Mouse (Mus musculus) embryonic facial prominence, embryonic 10.5 days (tissue): Measurements from ENCODE around the gene Nfic. TPM values are rescaled to one million over a fixed set of nuclear protein-coding genes. Genes with fewer than 3 reads are reported as not detected.

Experiments
- DNase-seq: peaks from one replicate; pipeline ENCODE4 v3.0.0-alpha.2; 2017; ENCODE audit warnings: low spot score
- H3K27ac ChIP-seq: fragments of 300-500 bp; sonication (generic); replicated peaks from 2 replicates; pipeline ENCODE4 v1.5.1; 2016; ENCODE audit warnings: mild to moderate bottlenecking
- H3K27me3 ChIP-seq: fragments of 300-500 bp; sonication (generic); replicated peaks from 2 replicates; pipeline ENCODE4 v1.6.1; 2016; ENCODE audit warnings: low read depth, mild to moderate bottlenecking; ENCODE audit not compliant: poor library complexity, severe bottlenecking
- H3K36me3 ChIP-seq: fragments of 300-500 bp; sonication (generic); replicated peaks from 2 replicates; pipeline ENCODE4 v1.6.1; 2016; ENCODE audit warnings: mild to moderate bottlenecking, moderate library complexity
- H3K4me1 ChIP-seq: fragments of 300-500 bp; sonication (generic); 2 replicates; pipeline ENCODE4 v1.6.1; 2016
- H3K4me3 ChIP-seq: fragments of 300-500 bp; sonication (generic); 2 replicates; pipeline ENCODE4 v1.5.1; 2016; ENCODE audit warnings: mild to moderate bottlenecking, moderate library complexity
- H3K9me3 ChIP-seq: fragments of 300-500 bp; sonication (generic); 2 replicates; pipeline ENCODE4 v1.6.1; 2016; ENCODE audit warnings: mild to moderate bottlenecking
- WGBS: fragments of 180-500 bp; shearing (Covaris S2); methylation state at CpG from one replicate; pipeline ENCODE4 v1.1.7; 2016; 5-methylcytosine and 5-hydroxymethylcytosine counted together
- polyA plus RNA-seq: library from polyadenylated mRNA; unstranded; fragments of >200 nt; fragmentation: Nextera tagmentation; extraction: Ambion mirVana; gene quantifications from 2 replicates; pipeline ENCODE4 v1.2.1, GENCODE M21; 2016

Gene Nfic
- polyA plus RNA-seq, 1 experiment from 2014 or later = 20.2 TPM

DNA sequence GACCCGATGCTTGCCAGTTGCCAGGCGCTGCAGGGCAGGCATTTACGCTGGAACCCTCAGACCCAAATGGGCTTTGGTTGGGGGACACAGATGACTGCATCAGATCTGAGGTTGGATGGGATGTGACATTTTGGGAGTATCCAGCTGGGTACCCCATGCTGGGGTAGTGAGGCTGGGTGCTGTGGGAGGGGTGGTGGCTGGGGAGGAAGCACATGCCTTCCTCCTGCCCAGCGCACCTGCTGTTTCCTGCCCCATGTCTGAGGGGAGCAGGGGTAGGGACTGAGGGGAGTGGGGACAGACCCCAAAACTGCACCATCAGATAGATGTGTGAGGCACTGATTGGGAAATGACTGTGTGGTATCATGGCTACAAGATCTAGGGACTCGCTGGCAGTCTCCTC is 58.7 kb downstream of the Nfic start:
- H3K36me3 ChIP-seq = peaks cover 17% of the 10 kb centered on the region
- WGBS = 59% methylated on average over 5 of the region's 5 CpGs
- no peaks in the 10 kb centered on the region for H3K9me3 ChIP-seq
- H3K27me3 ChIP-seq = peaks cover 55% of the 10 kb centered on the region
- peaks cover 54% of the 10 kb centered on the region for H3K4me1 ChIP-seq
- no peak overlapping the region for H3K27ac ChIP-seq
- H3K4me3 ChIP-seq = no peak overlapping the region
- DNase-seq = no peak

DNA sequence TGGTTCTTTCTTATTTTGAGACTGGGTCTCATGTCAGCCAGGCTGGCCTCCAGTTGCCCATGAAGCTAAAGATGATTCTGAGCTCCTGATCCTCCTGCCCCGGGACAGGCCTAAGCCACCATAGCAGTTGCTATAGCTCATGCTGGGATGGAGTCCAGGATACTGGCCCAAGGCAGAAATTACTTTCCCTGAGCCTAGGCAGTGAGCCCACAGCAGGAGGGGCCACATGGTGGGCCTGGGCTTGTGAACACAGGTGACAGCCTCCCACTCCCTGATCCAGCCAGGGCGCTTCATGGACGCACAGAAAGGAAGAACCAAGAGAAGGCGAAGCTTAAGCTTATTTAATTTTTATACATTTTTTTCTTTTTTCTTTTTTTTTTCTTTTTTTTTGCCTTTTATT is 59.6 kb downstream of the Nfic start:
- H3K4me1 ChIP-seq = peaks cover 46% of the 10 kb centered on the region
- no peaks in the 10 kb centered on the region for H3K9me3 ChIP-seq
- H3K27ac ChIP-seq = no peak overlapping the region; the same call in 1 of the 2 replicates
- H3K4me3 ChIP-seq = no peak overlapping the region
- DNase-seq = no peak
- WGBS = 90% methylated on average over 4 of the region's 4 CpGs
- H3K36me3 ChIP-seq = peaks cover 23% of the 10 kb centered on the region
- peaks cover 46% of the 10 kb centered on the region for H3K27me3 ChIP-seq

DNA sequence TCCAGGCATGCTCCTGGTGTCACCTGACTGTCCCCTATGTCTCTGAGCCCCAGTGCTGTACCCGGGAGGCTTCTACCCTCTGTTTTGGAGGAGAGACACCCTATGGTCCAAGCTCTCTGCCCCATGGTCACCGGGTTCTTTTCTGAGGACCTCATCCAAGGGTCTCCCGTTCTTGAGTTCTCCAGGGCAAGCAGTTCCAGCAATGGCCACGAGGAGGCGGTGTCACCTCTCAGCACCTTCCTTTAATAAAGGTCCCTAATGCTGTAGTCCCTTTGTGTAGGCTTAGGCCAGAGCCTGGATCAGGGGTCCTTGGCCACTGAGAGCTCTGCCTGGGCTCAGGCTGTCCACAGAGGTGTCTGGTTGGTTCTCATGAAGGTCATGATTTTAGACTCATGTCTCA is 60.3 kb downstream of the Nfic start:
- peaks cover 39% of the 10 kb centered on the region for H3K27me3 ChIP-seq
- peak; percentile 82 for DNase-seq
- peaks cover 25% of the 10 kb centered on the region for H3K36me3 ChIP-seq
- WGBS = 14% methylated on average over 5 of the region's 5 CpGs
- H3K27ac ChIP-seq = no peak overlapping the region
- no peak overlapping the region for H3K4me3 ChIP-seq
- H3K9me3 ChIP-seq = no peaks in the 10 kb centered on the region
- H3K4me1 ChIP-seq = peaks cover 38% of the 10 kb centered on the region

DNA sequence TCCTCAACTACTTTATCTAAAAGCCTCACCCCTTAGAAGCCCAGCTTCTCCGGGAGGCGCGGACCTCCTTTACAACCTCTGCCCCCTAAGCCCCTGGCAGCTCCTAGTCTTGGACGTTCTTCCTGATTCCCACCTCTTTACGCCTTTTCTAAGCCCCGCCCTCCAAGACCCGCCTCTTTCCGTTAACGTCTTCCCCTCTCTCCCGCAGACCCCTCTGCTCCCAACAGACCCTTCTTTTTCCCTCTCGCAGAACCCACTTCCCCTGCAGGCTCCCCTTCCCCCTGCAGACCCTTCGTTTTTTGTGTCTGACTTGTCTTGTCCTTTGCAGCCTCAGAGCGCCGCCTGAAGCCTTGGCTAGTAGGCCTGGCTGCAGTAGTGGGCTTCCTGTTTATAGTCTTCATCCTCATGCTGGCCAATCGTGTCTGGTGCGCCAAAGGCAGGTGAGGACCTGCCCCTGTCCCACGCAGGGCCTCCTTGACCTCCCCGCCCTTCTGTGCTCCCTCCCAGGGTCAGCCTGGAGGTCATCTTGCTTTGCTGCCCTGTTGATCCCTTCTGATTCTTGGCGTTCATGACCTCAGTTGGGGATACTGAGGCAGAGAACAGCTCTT is 61.9 kb downstream of the Nfic start:
- Histone ChIP-seq H3K36me3 (peaks cover 20% of the 10 kb centered on the region), H3K4me1 (peaks cover 39% of the 10 kb centered on the region), H3K27ac (peak overlapping the region; percentile 68), H3K9me3 (no peaks in the 10 kb centered on the region), H3K4me3 (peak overlapping the region; percentile 53), H3K27me3 (peaks cover 28% of the 10 kb centered on the region)
- no peak for DNase-seq
- WGBS = 5% methylated on average over 19 of the region's 19 CpGs

DNA sequence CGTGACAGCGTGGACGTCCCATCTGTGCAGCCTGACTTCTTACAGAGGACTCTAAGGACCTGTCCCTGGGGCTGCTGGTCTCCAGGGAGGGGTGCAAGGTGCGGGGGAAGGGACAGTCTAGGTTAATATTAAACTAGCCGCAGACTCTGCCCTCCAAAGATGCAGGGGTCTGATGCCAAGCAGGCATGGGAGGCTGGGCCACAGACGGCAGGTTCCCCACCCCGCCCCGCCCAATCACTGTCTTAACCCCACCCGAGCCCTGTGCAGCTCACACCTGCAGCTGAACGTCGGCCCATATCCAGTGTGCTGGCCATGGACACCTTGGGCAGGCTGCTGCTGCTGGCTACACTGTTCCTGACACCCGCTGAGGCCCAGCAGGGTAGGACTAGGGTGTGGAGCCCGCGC is 62.7 kb downstream of the Nfic start, which contains the start of gene Smim24:
Smim24 (plus strand) TSS at position 271 of the 405 bp plus-strand sequence.
- 64% methylated on average over 14 of the region's 14 CpGs for WGBS

DNA sequence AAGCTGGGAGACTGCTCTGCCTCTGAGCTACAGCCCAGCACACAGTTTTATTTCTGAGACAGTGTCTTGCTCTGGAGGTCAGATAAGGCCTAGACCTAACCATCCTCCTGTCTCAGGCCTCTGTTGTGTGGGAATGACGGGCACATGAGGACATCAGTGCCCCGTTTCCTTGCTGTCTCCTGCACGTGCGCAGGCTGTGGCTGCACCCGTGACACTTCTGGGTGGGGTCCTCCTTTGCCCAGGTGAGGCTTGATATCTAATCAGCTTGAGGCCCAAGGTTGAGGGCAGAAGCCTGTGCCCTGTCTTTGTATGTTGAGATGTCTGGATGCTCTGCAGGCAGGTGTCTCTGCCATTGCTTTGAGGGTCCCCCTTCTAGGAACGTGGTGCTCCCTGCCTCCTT is 63.2 kb downstream of the Nfic start:
- WGBS = 94% methylated on average over 6 of the region's 6 CpGs
- Histone ChIP-seq H3K4me1 (peaks cover 36% of the 10 kb centered on the region), H3K4me3 (peak overlapping the region; percentile 2; the same call in 1 of the 2 replicates), H3K36me3 (peaks cover 33% of the 10 kb centered on the region), H3K27me3 (peaks cover 16% of the 10 kb centered on the region; the same call in 1 of the 2 replicates), H3K9me3 (no peaks in the 10 kb centered on the region), H3K27ac (peak overlapping the region; percentile 68; the same call in 1 of the 2 replicates)
- no peak for DNase-seq

More for the DNA sequence above, 62.7 kb downstream of the Nfic start, which contains the start of gene Smim24:
- H3K9me3 ChIP-seq = no peaks in the 10 kb centered on the region
- peaks cover 21% of the 10 kb centered on the region for H3K27me3 ChIP-seq
- peaks cover 39% of the 10 kb centered on the region for H3K4me1 ChIP-seq
- peak within 1 kb of the TSS; percentile 68 for H3K27ac ChIP-seq
- no peak for DNase-seq
- H3K36me3 ChIP-seq = peaks cover 28% of the 10 kb centered on the region
- peak within 1 kb of the TSS; percentile 53 for H3K4me3 ChIP-seq

DNA sequence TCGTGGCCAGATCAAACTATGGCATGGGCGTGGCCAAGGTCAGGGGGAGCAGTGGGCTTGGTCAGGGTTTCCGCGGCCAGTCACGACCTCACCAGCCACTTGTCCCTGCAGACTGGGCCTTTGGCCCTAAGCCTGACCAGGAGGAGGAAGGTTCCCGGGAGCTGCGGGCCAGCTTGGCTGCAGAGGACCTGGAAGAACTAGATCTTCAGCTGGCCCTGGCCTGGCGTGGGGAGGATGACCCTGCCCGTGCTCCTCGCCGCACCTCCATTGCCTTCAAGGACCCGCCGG is 64.8 kb downstream of the Nfic start:
- no peak for DNase-seq
- peaks cover 50% of the 10 kb centered on the region for H3K36me3 ChIP-seq
- H3K27ac ChIP-seq = no peak overlapping the region
- 88% methylated on average over 13 of the region's 13 CpGs for WGBS
- H3K4me1 ChIP-seq = peaks cover 36% of the 10 kb centered on the region
- H3K4me3 ChIP-seq = no peak overlapping the region
- 0 out of 2 replicates have a peak, but pooled peaks cover 8% of the 10 kb centered on the region for H3K27me3 ChIP-seq
- H3K9me3 ChIP-seq = no peaks in the 10 kb centered on the region

DNA sequence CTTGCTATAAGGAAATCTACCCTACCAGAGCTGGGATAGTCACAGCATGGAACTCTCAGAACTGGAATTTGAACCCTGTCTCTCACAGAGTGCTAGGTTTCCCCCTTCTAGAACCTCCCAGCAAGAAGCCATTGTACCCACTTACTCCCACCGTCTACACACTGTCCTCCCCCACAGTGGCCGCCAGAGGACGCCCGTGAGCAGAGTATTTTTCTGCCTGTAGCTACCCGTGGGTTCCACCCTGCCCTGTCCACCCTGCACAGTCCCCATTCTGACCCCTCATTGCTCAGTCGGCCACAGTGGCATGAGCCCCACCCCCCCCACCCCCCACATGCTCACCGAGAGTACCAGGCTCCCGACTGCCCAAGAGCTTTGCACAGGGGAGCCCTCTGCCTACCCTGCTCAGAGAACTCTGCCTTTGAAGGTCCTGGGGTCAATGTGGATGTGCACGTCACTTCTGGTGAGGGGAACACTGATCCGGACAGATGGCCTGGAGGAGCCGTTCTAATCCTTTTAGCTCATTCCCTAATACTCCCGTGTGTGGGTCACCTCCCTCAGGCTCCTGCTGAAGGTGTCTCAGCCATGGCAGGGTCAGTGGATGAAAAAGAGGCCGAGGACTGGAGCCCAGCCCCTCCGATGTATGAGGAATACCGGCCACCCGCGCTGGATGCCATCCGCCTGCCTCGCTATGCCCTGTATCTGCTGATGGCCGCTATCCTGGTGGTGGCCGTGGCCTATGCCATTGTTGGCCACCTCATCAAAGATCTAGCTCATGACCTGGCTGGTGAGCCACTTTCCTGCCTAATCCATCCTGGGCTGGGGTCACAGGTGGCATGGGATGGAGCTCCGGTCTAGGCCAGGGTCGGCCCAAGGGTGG is 65.4 kb downstream of the Nfic start:
- peak; percentile 79 for DNase-seq
- Histone ChIP-seq H3K4me3 (no peak overlapping the region), H3K27me3 (0 out of 2 replicates have a peak, but pooled peaks cover 8% of the 10 kb centered on the region), H3K9me3 (no peaks in the 10 kb centered on the region), H3K36me3 (peaks cover 51% of the 10 kb centered on the region), H3K27ac (peak overlapping the region; percentile 49; the same call in 1 of the 2 replicates), H3K4me1 (peaks cover 41% of the 10 kb centered on the region)
- 61% methylated on average over 23 of the region's 23 CpGs for WGBS

DNA sequence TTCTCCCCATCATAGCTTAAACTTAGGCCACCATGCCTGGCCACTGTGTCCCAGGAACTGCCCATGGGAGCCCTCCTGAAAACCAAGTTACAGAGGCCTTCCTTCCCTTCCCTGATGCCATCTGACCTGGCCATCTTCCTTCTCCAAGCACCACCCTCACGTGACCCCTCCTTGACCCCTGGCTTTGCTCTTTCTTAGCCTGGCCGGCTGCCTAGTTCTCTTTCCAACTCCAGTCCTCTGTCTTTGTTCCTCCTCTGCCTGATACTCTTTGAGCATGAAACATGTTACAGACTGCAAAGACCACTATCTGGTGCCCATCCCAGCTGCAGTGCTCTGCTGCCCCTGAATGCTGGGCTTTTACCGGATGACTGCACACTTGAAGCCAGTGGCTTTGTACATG is 66.1 kb downstream of the Nfic start:
- H3K4me3 ChIP-seq = no peak overlapping the region
- H3K9me3 ChIP-seq = no peaks in the 10 kb centered on the region
- H3K27ac ChIP-seq = peak overlapping the region; percentile 36; the same call in 1 of the 2 replicates
- 60% methylated on average over 3 of the region's 3 CpGs for WGBS
- H3K4me1 ChIP-seq = peaks cover 46% of the 10 kb centered on the region
- DNase-seq = no peak
- peaks cover 51% of the 10 kb centered on the region for H3K36me3 ChIP-seq
- H3K27me3 ChIP-seq = 0 out of 2 replicates have a peak, but pooled peaks cover 8% of the 10 kb centered on the region

DNA sequence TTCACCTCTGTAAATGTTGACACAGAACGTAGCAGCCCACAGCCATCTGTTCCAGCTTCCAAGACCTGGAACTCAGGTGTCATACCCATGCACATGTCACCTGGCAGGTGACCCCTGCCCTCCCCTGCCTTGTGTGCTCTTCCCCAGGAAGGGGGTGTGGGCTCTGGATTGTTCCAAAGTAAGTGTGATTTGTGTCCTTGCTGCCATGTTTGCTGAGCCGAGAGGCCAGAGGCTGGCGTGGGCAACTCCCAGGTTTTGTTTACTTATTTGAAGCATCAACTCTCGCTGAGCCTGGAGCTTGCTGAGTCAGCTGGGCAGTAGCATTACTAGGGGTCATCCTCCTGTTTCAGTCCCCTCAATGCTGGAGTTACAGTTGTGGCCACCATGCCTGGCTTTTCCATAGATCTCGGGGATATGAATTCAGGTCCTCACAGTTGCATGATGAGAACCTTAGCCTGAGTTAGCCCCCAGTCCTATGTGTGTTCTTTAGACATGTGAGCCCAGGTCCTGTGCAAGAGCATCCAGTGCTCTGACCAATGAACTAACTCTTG is 66.9 kb downstream of the Nfic start, which contains the start of gene Gm48552:
Gm48552 (plus strand) TSS at position 501 of the 551 bp plus-strand sequence.
- Histone ChIP-seq H3K4me1 (peaks cover 39% of the 10 kb centered on the region), H3K36me3 (peaks cover 51% of the 10 kb centered on the region), H3K27ac (peak within 1 kb of the TSS; percentile 49; the same call in 1 of the 2 replicates), H3K27me3 (0 out of 2 replicates have a peak, but pooled peaks cover 3% of the 10 kb centered on the region), H3K9me3 (no peaks in the 10 kb centered on the region), H3K4me3 (no peak within 1 kb of the TSS)
- whole genome bisulfite sequencing = 90% methylated on average over 5 of the region's 5 CpGs
- DNase-seq = no peak

DNA sequence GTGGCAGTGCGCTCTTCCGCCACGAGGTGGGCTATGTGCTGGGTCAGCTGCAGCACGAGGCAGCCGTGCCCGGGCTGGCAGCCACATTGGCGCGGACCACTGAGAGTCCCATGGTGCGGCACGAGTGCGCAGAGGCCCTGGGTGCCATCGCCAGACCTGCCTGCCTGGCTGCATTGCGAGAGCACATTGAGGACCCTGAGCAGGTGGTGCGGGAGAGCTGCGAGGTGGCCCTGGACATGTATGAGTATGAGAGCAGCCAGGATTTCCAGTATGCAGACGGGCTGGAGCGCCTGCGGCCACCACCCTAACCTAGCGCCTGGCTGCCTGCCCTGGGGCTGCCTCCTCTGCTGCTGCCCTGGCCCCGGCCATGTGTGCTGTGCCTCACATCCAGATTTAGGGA is 67.7 kb downstream of the Nfic start:
- Histone ChIP-seq H3K27me3 (0 out of 2 replicates have a peak, but pooled peaks cover 3% of the 10 kb centered on the region), H3K36me3 (peaks cover 51% of the 10 kb centered on the region), H3K4me3 (0 out of 2 replicates have a peak overlapping the region, but pooled peaks have one; percentile 16), H3K27ac (no peak overlapping the region), H3K4me1 (peaks cover 30% of the 10 kb centered on the region), H3K9me3 (no peaks in the 10 kb centered on the region)
- 94% methylated on average over 20 of the region's 20 CpGs for WGBS
- no peak for DNase-seq

DNA sequence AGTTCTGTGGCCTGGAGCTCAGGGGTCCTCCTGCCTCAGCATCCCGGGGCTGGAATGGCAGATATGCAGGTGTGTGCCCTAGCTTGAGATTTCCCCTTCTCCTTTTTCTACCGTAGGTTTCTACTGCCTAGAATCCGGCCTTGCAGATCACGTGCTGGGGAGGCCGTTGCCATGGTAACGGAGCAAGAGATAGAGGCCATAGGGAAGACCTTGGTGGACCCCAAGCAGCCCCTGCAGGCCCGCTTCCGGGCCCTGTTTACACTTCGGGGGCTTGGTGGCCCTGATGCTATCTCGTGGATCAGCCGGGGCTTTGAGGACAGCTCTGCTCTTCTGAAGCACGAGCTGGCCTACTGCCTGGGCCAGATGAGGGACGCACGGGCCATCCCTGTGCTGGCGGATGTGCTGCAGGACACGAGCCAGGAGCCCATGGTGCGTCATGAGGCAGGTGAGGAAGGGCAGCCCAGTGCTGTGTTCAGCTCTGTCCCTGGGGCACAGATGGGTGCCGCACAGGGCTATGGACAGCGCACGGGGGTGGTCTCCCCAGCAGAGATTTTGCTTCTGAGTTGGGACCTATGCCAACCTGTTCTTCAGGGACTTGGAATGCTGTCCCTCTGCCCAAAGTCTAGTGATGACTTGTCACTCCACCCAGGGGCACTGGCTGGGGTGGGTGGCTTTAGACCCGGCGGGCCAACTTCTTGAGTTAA is 69.7 kb downstream of the Nfic start:
- H3K4me1 ChIP-seq = peaks cover 30% of the 10 kb centered on the region
- DNase-seq = no peak
- no peaks in the 10 kb centered on the region for H3K9me3 ChIP-seq
- 88% methylated on average over 22 of the region's 22 CpGs for WGBS
- H3K36me3 ChIP-seq = peaks cover 42% of the 10 kb centered on the region
- H3K27me3 ChIP-seq = no peaks in the 10 kb centered on the region
- no peak overlapping the region for H3K27ac ChIP-seq
- peak overlapping the region; percentile 98 for H3K4me3 ChIP-seq
